Mouse (Mus musculus) CH12.LX (cell line): ENCODE results near the gene Gpr55. TPM values are rescaled to one million over a fixed set of nuclear protein-coding genes. Genes with fewer than 3 reads are reported as not detected.

Source experiments
- DNase-seq: peaks from one replicate; pipeline ENCODE4 v3.0.0-alpha.2; 2013; ENCODE audit errors: extremely low read depth
- H3K27ac ChIP-seq: 2 replicates; pipeline ENCODE4 v1.5.1; 2012; ENCODE audit warnings: low read depth, mild to moderate bottlenecking, control low read depth, moderate library complexity; ENCODE audit not compliant: insufficient read depth
- H3K27me3 ChIP-seq: replicated peaks from 2 replicates; pipeline ENCODE3; 2012; ENCODE audit warnings: inconsistent platforms
- H3K36me3 ChIP-seq, 2 experiments: replicated peaks in 1 of 2; 2 replicates each; pipeline versions ENCODE3 to v1.6.1; 2012; ENCODE audit warnings: inconsistent platforms in 1 of 2, low read length in 1 of 2, mild to moderate bottlenecking in 1 of 2, mixed read lengths in 1 of 2, moderate library complexity in 1 of 2; ENCODE audit not compliant: control insufficient read depth in 1 of 2, insufficient read depth in 1 of 2
- H3K4me1 ChIP-seq, 2 experiments: 2 replicates each; pipeline ENCODE4 v1.6.1; 2012; ENCODE audit warnings: inconsistent platforms in 1 of 2, moderate library complexity in 1 of 2; ENCODE audit not compliant: insufficient read depth in 2 of 2, control insufficient read depth in 1 of 2
- H3K4me2 ChIP-seq: 2 replicates; pipeline ENCODE4 v1.6.1; 2012; ENCODE audit warnings: low read depth, mild to moderate bottlenecking, control low read depth; ENCODE audit not compliant: poor library complexity, insufficient read depth, severe bottlenecking
- H3K4me3 ChIP-seq, 3 experiments: fragments of 150-350 bp in 1 of 3; sonication (generic) in 1 of 3; replicated peaks in 1 of 3; 2 replicates each; pipeline versions ENCODE3 to v1.5.1; 2011 to 2012; ENCODE audit warnings: low read depth in 2 of 3, low read length in 2 of 3, mild to moderate bottlenecking in 2 of 3, moderate library complexity in 2 of 3, control low read depth in 1 of 3, improper control_type of control experiment in 1 of 3, inconsistent platforms in 1 of 3, mixed read lengths in 1 of 3; ENCODE audit not compliant: poor library complexity in 1 of 3
- H3K79me2 ChIP-seq: replicated peaks from 2 replicates; pipeline ENCODE4 v1.6.1; 2012; ENCODE audit warnings: mild to moderate bottlenecking, moderate library complexity; ENCODE audit not compliant: control insufficient read depth, poor library complexity, insufficient read depth, severe bottlenecking; ENCODE audit errors: extremely low read depth
- H3K9ac ChIP-seq: 2 replicates; pipeline ENCODE4 v1.6.1; 2012; ENCODE audit warnings: low read depth, mild to moderate bottlenecking, control low read depth, moderate library complexity; ENCODE audit not compliant: insufficient read depth
- H3K9me3 ChIP-seq: replicated peaks from 2 replicates; pipeline ENCODE3; 2012; ENCODE audit warnings: low read length, inconsistent platforms, mixed read lengths
- CTCF ChIP-seq, 2 experiments: IDR thresholded peaks in 1 of 2; conservative IDR thresholded peaks in 1 of 2; 2 replicates each; pipeline ENCODE4 v1.5.1; 2011 to 2012; ENCODE audit warnings: low read depth in 2 of 2, low read length in 2 of 2, improper control_type of control experiment in 1 of 2, inconsistent platforms in 1 of 2, mild to moderate bottlenecking in 1 of 2, moderate library complexity in 1 of 2
- ELF1 ChIP-seq: IDR thresholded peaks from 2 replicates; pipeline ENCODE4 v1.6.1; 2014; ENCODE audit warnings: low read depth, mild to moderate bottlenecking, inconsistent platforms, low read length, improper control_type of control experiment
- IRF4 ChIP-seq: IDR thresholded peaks from 2 replicates; pipeline ENCODE4 v1.6.1; 2014; ENCODE audit warnings: low read depth, mild to moderate bottlenecking, inconsistent platforms, low read length, improper control_type of control experiment
- JUN ChIP-seq: IDR thresholded peaks from 2 replicates; pipeline ENCODE4 v1.6.1; 2011; ENCODE audit warnings: low read depth, mild to moderate bottlenecking, low read length, improper control_type of control experiment, moderate library complexity; ENCODE audit not compliant: insufficient read depth
- JUND ChIP-seq: conservative IDR thresholded peaks from 2 replicates; pipeline ENCODE4 v1.6.1; 2011; ENCODE audit warnings: low read depth, low read length, improper control_type of control experiment
- KAT2A ChIP-seq: IDR thresholded peaks from 2 replicates; pipeline ENCODE4 v1.6.1; 2012; ENCODE audit warnings: low read length, improper control_type of control experiment, inconsistent platforms; ENCODE audit not compliant: insufficient replicate concordance
- MAFK ChIP-seq: IDR thresholded peaks from 2 replicates; pipeline ENCODE4 v1.6.1; 2011; ENCODE audit warnings: low read length, improper control_type of control experiment; ENCODE audit not compliant: insufficient replicate concordance
- NELFE ChIP-seq: IDR thresholded peaks from 2 replicates; pipeline ENCODE4 v1.6.1; 2011; ENCODE audit warnings: low read depth, low read length, improper control_type of control experiment
- NRF1 ChIP-seq: IDR thresholded peaks from 2 replicates; pipeline ENCODE4 v1.6.1; 2014; ENCODE audit warnings: low read depth, mild to moderate bottlenecking, inconsistent platforms, low read length, improper control_type of control experiment, moderate library complexity
- PAX5 ChIP-seq: IDR thresholded peaks from 2 replicates; pipeline ENCODE4 v1.6.1; 2012; ENCODE audit warnings: low read length, inconsistent platforms, mixed read lengths
- POLR2AphosphoS2 ChIP-seq: IDR thresholded peaks from 2 replicates; pipeline ENCODE4 v1.6.1; 2011; ENCODE audit warnings: low read depth, low read length, improper control_type of control experiment
- RAD21 ChIP-seq: IDR thresholded peaks from 2 replicates; pipeline ENCODE4 v1.6.1; 2011; ENCODE audit warnings: low read depth, mild to moderate bottlenecking, low read length, improper control_type of control experiment, moderate library complexity
- TCF12 ChIP-seq: IDR thresholded peaks from 2 replicates; pipeline ENCODE4 v1.6.1; 2014; ENCODE audit warnings: low read depth, mild to moderate bottlenecking, inconsistent platforms, low read length, improper control_type of control experiment
- UBTF ChIP-seq: IDR thresholded peaks from 2 replicates; pipeline ENCODE4 v1.6.1; 2012; ENCODE audit warnings: low read depth, mild to moderate bottlenecking, inconsistent platforms, low read length, improper control_type of control experiment, moderate library complexity
- ZC3H11A ChIP-seq: IDR thresholded peaks from 2 replicates; pipeline ENCODE4 v1.6.1; 2012; ENCODE audit warnings: low read depth, mild to moderate bottlenecking, inconsistent platforms, low read length, improper control_type of control experiment
- ZNF384 ChIP-seq: IDR thresholded peaks from 2 replicates; pipeline ENCODE4 v1.6.1; 2012; ENCODE audit warnings: low read depth, low read length, improper control_type of control experiment, inconsistent platforms
- dilution Hi-C: fragments of 300-500 bp; cut with MboI; formaldehyde crosslinking; loops from 2 replicates; pipeline ENCODE4 v1.14.3; 2020; ENCODE audit warnings: low sequenced_read_pairs; ENCODE audit not compliant: extremely low pct_unique_long_range_greater_than_20kb, extremely low pct_ligation_motif_present
- in situ Hi-C: fragments of 300-500 bp; cut with MboI; formaldehyde crosslinking; loops from 3 replicates; pipeline ENCODE4 v1.14.3; 2019; ENCODE audit warnings: low sequenced_read_pairs, low pct_ligation_motif_present, low pct_unique_long_range_greater_than_20kb, mixed read lengths
- polyA plus RNA-seq: library from polyadenylated mRNA; unstranded; fragments of >175 nt; gene quantifications from 2 replicates; pipeline ENCODE4 v1.2.1, GENCODE M21; 2012; ENCODE audit warnings: low read depth; ENCODE audit not compliant: insufficient read length
- total RNA-seq, 2 experiments: library from RNA; depleted of rRNA; stranded (reverse); fragments of 300-350 nt in 1 of 2; fragments of >200 nt in 1 of 2; gene quantifications; 2 replicates each; pipeline ENCODE4 v1.2.3; 2012 to 2014

Gpr55 gene
- total and polyA plus RNA-seq, 3 experiments, result 16.4 to 24.3 (median 17.3) TPM

- TF ChIP-seq RAD21, result no peak
- no peak for TF ChIP-seq PAX5
- no peak for TF ChIP-seq NELFE
- no peak for TF ChIP-seq POLR2AphosphoS2
- TF ChIP-seq ZNF384, result no peak
- no peak for TF ChIP-seq IRF4
- no peak for TF ChIP-seq NRF1
- TF ChIP-seq JUN, result no peak
- TF ChIP-seq ZC3H11A, result no peak
- TF ChIP-seq CTCF (conservative IDR thresholded peaks at IDR 0.05 in 1 of 2, IDR thresholded peaks at IDR 0.05 in 1 of 2; ENCODE audit: low read depth in 2 of 2, low read length in 2 of 2), result no peak
- no peak for TF ChIP-seq JUND
- no peak for TF ChIP-seq ELF1
- TF ChIP-seq, all 38 proteins: peak for 0
- Histone ChIP-seq H3K27me3 (no peaks in the 10 kb centered on the region), H3K27ac (no peak overlapping the region), H3K4me1 (peaks cover 12 to 20% of the 10 kb centered on the region in 2 experiments), H3K4me2 (no peak overlapping the region), H3K9me3 (peaks cover 12% of the 10 kb centered on the region), H3K4me3 (no peak overlapping the region), H3K36me3 (no peaks in the 10 kb centered on the region), H3K9ac (no peak overlapping the region), H3K79me2 (no peaks in the 10 kb centered on the region)
- in situ Hi-C loops (no loop called here), dilution Hi-C loops (no loop called here)
- DNase-seq, result no peak
These were observed 36.4 kb upstream of the Gpr55 start for GRCm38 (mm10) chr1:85997221-85997620.

- Histone ChIP-seq H3K27ac (no peak overlapping the region), H3K79me2 (no peaks in the 10 kb centered on the region), H3K4me3 (no peak overlapping the region), H3K27me3 (no peaks in the 10 kb centered on the region), H3K9me3 (peaks cover 12% of the 10 kb centered on the region), H3K4me2 (no peak overlapping the region), H3K9ac (no peak overlapping the region), H3K4me1 (peaks cover 12 to 38% of the 10 kb centered on the region in 2 experiments), H3K36me3 (no peaks in the 10 kb centered on the region)
- in situ Hi-C loops (no loop called here), dilution Hi-C loops (no loop called here)
- no peak for DNase-seq
- TF ChIP-seq KAT2A, result no peak
These were observed 32.7 kb upstream of the Gpr55 start for GRCm38 (mm10) chr1:85993541-85993940.

- Histone ChIP-seq H3K27me3 (no peaks in the 10 kb centered on the region), H3K36me3 (no peaks in the 10 kb centered on the region), H3K79me2 (no peaks in the 10 kb centered on the region), H3K4me2 (no peak overlapping the region), H3K9me3 (peaks cover 12% of the 10 kb centered on the region), H3K4me1 (peaks cover 13 to 40% of the 10 kb centered on the region in 2 experiments)
- no peak for DNase-seq
- TF ChIP-seq TCF12, result no peak
- TF ChIP-seq UBTF, result no peak
- TF ChIP-seq MAFK, result no peak
- TF ChIP-seq, all 38 proteins: peak for 0
- no peak overlapping the region for H3K9ac ChIP-seq
- in situ Hi-C loops (no loop called here), dilution Hi-C loops (no loop called here)
- H3K4me3 ChIP-seq, result no peak overlapping the region
- H3K27ac ChIP-seq, result no peak overlapping the region
These were observed 31.4 kb upstream of the Gpr55 start for GRCm38 (mm10) chr1:85992175-85992574.
